Mouse (Mus musculus) kidney, adult 8-10 months (tissue): ENCODE data around the gene Gdf11.
A peak's percentile ranks its signal among the peaks of the same experiment; 100 is the strongest.

Experiments used
- DNase-seq, 2 experiments: peaks; one replicate each; pipeline ENCODE4 v3.0.0; 2022

The Gdf11 gene

DNA sequence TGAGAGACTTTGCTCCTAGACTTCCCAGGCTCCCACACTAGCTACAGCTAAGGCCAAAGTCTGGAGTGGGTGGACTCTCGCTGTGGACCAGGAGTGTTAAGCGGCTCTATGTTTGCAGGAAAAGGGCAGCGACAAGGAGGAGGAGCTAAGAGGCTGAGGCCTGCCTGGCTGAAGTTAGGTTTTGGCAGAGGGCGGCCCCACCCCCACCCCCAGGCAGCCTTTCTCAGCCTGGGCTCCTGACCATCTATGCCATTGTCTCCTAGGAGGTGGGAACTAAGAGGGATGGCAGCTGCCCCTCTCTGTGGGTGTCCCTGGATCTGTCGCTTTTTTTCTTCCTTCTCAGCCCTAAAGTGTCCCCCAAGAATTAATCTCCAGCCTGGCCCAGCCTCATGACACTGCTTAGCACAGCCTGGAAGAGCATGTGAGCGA lies 27.7 kb upstream of the Gdf11 start:
- peak; percentile 83 to 90 for DNase-seq

- peak; percentile 58 to 63 for DNase-seq
Observed at GRCm38 (mm10) chr10:128918246-128918645, 26.7 kb upstream of the Gdf11 start.

- DNase-seq: no peak
Observed at GRCm38 (mm10) chr10:128917400-128917799, 25.9 kb upstream of the Gdf11 start.

DNA sequence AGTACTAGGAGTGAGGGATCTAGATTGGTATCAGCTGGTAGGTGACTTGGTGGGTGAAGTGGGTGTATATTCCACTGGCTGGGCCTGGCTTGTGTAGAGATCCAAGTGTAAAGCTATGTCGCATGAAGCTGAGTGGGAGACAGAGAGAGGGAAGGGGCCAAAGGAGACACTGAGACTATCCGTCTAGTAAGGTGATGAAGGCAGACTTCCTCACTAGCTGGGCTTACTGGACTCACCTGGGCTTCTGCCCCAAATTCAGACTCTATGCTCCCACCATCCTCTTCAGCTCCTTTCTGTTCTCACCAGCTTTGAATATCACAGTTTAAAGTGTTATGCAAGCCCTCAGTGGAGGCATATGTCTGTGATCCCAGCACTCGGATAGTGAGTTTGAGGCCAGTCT lies 25.1 kb upstream of the Gdf11 start:
- DNase-seq: no peak

DNA sequence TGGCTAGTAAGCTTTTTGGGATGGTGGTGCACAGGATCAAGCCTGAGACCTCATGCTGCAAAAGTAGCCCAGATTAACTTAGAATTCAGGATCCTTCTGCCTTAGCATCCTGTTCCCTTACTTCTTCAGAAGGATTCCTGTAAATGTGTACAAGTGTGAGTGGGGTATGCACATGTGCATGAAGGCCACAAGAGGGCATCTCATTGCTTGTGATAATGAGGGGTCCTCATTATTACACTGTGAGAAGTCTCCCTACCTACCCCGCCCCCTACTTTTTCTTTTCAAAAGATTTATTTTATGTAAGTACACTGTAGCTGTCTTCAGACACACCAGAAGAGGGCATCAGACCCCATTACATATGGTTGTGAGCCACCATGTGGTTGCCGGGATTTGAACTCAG lies 24.0 kb upstream of the Gdf11 start:
- DNase-seq: no peak

DNA sequence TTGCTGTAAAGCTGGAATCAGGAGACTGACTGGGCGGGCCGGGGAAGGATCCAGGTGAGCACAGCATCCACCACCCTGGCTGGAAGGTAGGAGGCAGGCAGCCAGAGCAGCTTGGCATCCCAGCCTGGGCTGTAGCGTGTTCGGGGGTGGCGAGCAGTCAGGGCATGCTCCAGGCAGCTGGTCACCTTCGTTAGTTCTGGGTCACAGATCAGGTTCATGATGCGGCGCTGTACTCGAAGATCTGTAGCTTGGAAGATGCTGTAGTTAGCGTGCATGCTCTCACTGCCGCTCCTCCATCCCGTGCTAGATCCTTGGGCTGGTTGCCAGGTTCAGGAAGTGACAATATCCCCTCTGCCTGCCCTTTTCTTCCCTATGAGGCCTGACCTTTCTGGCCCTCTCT lies 22.2 kb upstream of the Gdf11 start:
- peak in 1 of 2 experiments; percentile 37 for DNase-seq

- DNase-seq: peak; percentile 85 to 95
Observed at GRCm38 (mm10) chr10:128913219-128913618, 21.7 kb upstream of the Gdf11 start.

DNA sequence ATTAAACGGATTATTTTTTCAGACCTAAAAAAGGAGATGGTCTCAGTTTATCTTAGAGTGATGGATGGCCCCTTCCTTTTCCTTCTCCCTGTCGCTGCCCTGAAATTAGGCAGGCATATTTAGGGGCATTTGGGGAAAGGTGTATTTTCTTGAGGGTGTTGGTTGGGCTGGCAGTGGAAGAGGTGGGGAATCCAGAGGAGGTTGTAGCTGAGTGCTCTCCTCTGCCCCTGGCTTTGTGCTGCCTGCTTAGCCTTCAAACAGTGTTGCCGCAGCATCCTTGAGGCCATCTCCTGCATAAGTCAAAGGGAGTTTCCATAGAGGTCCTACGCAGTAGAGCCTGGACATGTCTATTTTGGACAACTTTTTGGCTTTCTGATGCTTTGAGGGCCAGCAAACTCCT lies 21.3 kb upstream of the Gdf11 start:
- no peak for DNase-seq

DNA sequence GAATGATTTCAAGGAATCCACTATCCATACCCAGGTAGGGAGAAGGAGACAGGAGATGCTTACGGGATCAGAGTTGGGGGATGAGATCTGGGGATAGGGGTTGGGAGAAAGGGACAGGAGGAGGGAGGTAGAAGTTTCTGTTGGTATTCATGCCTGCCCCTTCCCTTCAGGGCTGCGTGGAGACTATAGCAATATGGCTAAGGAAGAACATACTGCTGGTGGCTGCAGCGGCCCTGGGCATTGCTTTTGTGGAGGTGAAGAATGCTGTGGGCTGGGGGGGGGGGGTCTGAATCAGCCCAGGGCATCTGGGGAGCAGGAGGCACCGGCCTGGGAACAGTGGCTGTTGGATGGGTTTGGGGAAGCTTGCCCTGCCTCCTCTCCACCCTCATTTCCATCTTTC lies 20.8 kb upstream of the Gdf11 start:
- DNase-seq: no peak

GRCm38 (mm10) chr10:128911430-128911829 lies 19.9 kb upstream of the Gdf11 start:
- no peak for DNase-seq

DNA sequence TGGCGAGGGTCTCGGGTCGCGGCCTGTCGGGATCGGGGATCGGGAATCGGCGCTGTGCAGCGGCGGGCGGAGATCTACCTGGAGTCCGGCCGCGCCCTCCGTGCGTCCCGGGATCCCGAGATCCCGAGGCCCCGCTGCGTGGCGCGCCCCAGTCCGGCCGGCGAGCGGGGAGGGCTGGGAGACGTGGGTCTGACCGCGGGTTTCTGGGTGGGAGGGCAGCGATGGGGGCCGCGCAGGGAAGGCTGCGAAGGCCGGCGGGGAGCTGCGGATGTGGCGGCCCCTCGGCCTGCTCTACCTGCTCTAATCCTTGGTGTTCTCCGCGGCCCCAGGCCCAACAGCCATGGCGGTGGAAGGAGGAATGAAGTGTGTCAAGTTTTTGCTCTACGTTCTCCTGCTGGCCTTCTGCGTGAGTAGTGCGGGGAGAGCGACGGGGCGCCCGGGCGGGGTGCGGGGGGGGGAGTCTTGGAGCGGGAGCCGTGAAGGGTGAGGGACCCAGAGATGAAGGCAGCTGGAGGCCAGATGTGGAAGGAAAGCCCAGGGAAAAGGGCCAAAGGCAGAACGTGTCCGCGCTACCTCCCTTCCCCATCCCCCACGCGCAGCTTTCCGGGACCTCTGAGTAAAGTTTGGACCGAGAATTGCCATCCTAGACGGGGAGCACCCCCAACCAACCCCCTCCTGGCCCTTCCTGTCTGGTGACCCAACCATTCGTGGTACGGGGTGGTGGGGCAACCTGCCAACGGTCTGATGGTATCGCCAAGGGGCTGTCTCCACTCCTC lies 18.7 kb upstream of the Gdf11 start:
- peak in 1 of 2 experiments; percentile 61 for DNase-seq

GRCm38 (mm10) chr10:128909567-128910028 lies 18.1 kb upstream of the Gdf11 start:
- peak; percentile 91 to 94 for DNase-seq

DNA sequence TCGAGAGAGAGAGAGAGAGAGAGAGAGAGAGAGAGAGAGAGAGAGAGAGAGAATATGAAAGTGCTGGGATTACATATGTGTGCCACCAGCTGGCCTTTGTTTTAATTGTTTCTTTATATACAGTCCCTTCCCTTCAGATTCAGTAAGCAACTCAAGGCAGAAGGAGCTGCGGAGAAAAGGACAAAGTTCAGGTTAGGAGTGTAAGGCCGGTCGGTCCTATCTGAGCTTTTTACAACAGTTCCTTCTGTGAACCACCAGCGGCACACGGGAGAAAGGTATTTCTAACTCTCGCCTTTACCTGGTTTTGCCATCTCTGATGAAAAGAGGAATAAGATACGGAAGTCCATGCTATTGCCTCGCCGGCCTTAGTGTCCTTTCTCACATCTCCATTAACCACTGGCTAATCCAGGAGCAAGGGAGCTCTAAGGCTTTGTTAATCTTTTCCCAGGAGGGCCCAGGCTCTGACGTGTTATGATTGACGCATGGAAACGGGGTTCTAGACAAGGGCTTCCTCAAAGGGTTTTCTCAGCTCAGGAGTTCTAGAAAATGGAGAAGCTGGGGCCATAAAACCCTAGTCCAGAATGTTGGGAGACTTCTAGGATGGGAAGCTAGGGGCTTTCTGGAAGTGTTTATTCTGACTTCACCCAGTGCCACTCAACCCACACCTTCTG lies 17.4 kb upstream of the Gdf11 start:
- peak; percentile 82 to 83 for DNase-seq

DNA sequence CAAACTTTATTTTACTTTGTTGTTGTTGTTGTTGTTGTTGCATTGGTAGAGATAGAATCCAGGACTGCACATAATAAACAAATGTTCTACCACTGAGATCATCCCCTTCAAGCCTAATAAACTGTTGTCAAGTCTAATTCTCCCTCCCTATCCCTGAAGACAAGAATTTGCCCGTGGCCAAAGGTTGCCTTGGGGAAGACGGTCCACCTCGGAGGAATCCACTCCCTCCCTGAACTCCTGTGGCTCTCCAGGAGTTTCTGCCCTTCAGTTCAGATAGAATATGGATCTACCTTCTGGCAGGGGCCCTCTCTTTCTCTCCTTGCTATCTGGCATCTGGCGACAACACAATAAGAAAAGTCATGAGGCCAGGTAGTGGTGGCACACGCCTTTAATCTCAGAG lies 13.3 kb upstream of the Gdf11 start:
- peak; percentile 65 to 74 for DNase-seq

- peak in 1 of 2 experiments; percentile 52 for DNase-seq
Observed at GRCm38 (mm10) chr10:128902409-128902988, 11.0 kb upstream of the Gdf11 start.

DNA sequence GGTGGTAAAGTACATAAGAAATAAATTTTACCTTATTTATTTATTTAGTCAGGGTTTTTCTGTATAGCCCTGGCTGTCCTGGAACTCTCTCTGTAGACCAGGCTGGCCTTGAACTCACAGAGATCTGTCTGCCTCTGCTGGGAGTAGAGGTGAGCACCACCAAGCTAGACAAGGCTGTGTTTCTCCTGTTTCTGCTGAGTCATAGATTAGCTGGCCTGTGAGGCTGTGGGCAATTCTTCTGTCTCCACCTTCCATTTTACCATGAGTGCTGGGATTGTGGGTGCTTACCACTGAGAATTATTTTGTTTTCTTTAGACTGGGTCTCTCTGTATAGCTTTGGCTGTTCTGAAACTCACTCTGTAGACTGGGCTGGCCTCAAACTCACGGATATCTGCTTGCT lies 9.9 kb upstream of the Gdf11 start:
- no peak for DNase-seq

- DNase-seq: peak in 1 of 2 experiments; percentile 5
Observed at GRCm38 (mm10) chr10:128900698-128901097, 9.2 kb upstream of the Gdf11 start, which contains the start of gene Cd63. Cd63 (plus strand) TSS chr10:128900989.

DNA sequence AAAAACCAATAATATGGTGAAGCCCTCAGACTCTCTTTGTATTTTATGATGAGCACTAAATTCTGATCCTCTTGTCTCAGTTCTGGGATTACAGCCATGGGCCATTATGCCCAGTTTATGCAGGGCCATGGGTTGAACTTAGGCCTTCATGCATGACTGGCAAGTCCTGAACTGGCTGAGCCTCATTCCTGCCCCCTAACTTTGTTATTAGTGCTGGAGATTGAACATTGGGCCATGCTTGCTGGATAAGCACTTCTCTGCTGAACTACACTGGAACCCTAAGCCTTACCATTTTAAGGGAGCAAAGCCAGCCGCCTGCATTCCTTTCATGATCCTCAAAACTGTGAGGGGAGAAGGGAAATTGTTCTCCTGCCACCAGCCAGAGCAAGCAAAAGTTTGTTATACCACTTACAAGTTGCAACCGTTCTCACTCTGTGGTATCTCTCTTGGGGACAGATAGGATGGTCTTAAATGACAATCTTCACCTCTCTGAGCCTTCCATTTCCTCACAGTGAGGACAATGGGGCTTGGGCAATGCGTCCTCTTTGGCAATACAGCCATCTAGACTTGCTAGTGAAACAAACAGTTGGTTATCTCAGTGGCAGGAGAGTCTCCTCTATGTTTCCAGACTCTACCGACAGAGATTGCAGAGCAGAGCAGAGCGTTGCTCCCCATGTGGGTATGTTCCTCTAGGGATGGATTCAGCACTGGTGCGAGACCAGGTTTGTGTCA lies 8.4 kb upstream of the Gdf11 start:
- DNase-seq: peak; percentile 81 to 89

- DNase-seq: no peak
Observed at GRCm38 (mm10) chr10:128897501-128897900, 6.0 kb upstream of the Gdf11 start.

GRCm38 (mm10) chr10:128896807-128897206 lies 5.3 kb upstream of the Gdf11 start:
- no peak for DNase-seq

GRCm38 (mm10) chr10:128895952-128896693 lies 4.6 kb upstream of the Gdf11 start:
- DNase-seq: peak; percentile 43 to 62

DNA sequence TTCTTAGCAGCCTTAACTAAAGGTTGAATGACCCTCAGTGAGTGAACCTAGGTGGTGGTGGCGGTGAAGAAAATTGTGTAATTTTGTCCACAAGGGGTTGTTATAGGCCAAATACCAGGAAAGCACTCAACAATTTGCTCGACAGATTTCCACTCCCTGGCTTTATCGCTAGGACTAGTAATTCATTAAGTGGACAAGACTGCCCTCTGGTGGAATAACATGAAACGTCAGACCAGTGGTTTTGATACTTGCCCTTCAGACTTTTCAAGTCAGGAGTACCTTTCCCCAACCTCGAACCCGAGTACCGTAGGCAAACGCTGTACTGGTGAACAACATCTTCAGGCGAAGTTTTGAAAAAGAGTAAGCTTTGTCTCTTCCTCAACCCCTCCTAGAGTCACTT lies 3.9 kb upstream of the Gdf11 start:
- peak; percentile 85 to 89 for DNase-seq
